Mouse (Mus musculus) forebrain, embryonic 12.5 days (tissue): ENCODE data around the gene Ppp6r1. TPM values are rescaled to one million over a fixed set of nuclear protein-coding genes. Genes with fewer than 3 reads are reported as not detected.

Experiments used
- ATAC-seq: fragments of 200-750 bp; cut with Nextera tagmentation; 2 replicates; pipeline ENCODE4 v1.8.0; 2017; ENCODE audit warnings: moderate TSS enrichment; ENCODE audit not compliant: low FRiP score
- H3K27ac ChIP-seq: fragments of 300-500 bp; sonication (generic); 2 replicates; pipeline ENCODE4 v1.5.1; 2016; ENCODE audit warnings: mild to moderate bottlenecking
- H3K27me3 ChIP-seq: fragments of 300-500 bp; sonication (generic); 2 replicates; pipeline ENCODE4 v1.6.1; 2016; ENCODE audit warnings: mild to moderate bottlenecking
- H3K36me3 ChIP-seq: fragments of 300-500 bp; sonication (generic); replicated peaks from 2 replicates; pipeline ENCODE4 v1.6.1; 2016; ENCODE audit warnings: mild to moderate bottlenecking
- H3K4me1 ChIP-seq: fragments of 300-500 bp; sonication (generic); 2 replicates; pipeline ENCODE4 v1.6.1; 2016
- H3K4me2 ChIP-seq: fragments of 300-500 bp; sonication (generic); 2 replicates; pipeline ENCODE4 v1.6.1; 2016; ENCODE audit warnings: mild to moderate bottlenecking, moderate library complexity
- H3K4me3 ChIP-seq: fragments of 300-500 bp; sonication (generic); replicated peaks from 2 replicates; pipeline ENCODE4 v1.5.1; 2016; ENCODE audit warnings: mild to moderate bottlenecking
- H3K9ac ChIP-seq: fragments of 300-500 bp; sonication (generic); 2 replicates; pipeline ENCODE4 v1.6.1; 2016; ENCODE audit warnings: mild to moderate bottlenecking
- H3K9me3 ChIP-seq: fragments of 300-500 bp; sonication (generic); 2 replicates; pipeline ENCODE4 v1.6.1; 2016
- WGBS: fragments of 180-500 bp; shearing (Covaris S2); methylation state at CpG from one replicate; pipeline ENCODE4 v1.1.7; 2016; 5-methylcytosine and 5-hydroxymethylcytosine counted together
- polyA plus RNA-seq: library from polyadenylated mRNA; unstranded; fragments of >200 nt; fragmentation: Nextera tagmentation; extraction: Ambion mirVana; gene quantifications from 2 replicates; pipeline ENCODE4 v1.2.1, GENCODE M21; 2016

Gene Ppp6r1
- polyA plus RNA-seq, 1 experiment from 2014 or later: 25.3 TPM

GRCm38 (mm10) chr7:4636179-4636578 is 22.6 kb downstream of the Ppp6r1 start:
- no peaks in the 10 kb centered on the region for H3K4me1 ChIP-seq
- no peak overlapping the region for H3K9ac ChIP-seq
- H3K36me3 ChIP-seq: peaks cover 87% of the 10 kb centered on the region
- H3K27ac ChIP-seq: no peak overlapping the region
- no peak for ATAC-seq
- H3K27me3 ChIP-seq: no peaks in the 10 kb centered on the region
- no peak overlapping the region for H3K4me3 ChIP-seq
- 88% methylated on average over 4 of the region's 4 CpGs for whole genome bisulfite sequencing
- no peak overlapping the region for H3K4me2 ChIP-seq
- no peaks in the 10 kb centered on the region for H3K9me3 ChIP-seq

GRCm38 (mm10) chr7:4631031-4631430 is 27.8 kb downstream of the Ppp6r1 start, which contains the start of gene Tmem86b:
Gene Tmem86b (minus strand): TSS chr7:4631422.
- no peak within 1 kb of the TSS for H3K4me2 ChIP-seq
- no peaks in the 10 kb centered on the region for H3K27me3 ChIP-seq
- H3K4me1 ChIP-seq: no peaks in the 10 kb centered on the region
- no peak within 1 kb of the TSS for H3K27ac ChIP-seq
- H3K9me3 ChIP-seq: no peaks in the 10 kb centered on the region
- H3K4me3 ChIP-seq: no peak within 1 kb of the TSS
- H3K9ac ChIP-seq: no peak within 1 kb of the TSS
- peaks cover 75% of the 10 kb centered on the region for H3K36me3 ChIP-seq
- WGBS: 97% methylated on average over 4 of the region's 4 CpGs
- ATAC-seq: no peak

- Histone ChIP-seq H3K27me3 (no peaks in the 10 kb centered on the region), H3K4me3 (no peak overlapping the region), H3K36me3 (peaks cover 68% of the 10 kb centered on the region), H3K9ac (no peak overlapping the region), H3K4me1 (no peaks in the 10 kb centered on the region), H3K9me3 (no peaks in the 10 kb centered on the region), H3K27ac (no peak overlapping the region), H3K4me2 (no peak overlapping the region)
- ATAC-seq: no peak
- WGBS: 94% methylated on average over 1 of the region's 1 CpGs
These were observed 28.6 kb downstream of the Ppp6r1 start for GRCm38 (mm10) chr7:4630198-4630597.

GRCm38 (mm10) chr7:4629586-4629985 is 29.2 kb downstream of the Ppp6r1 start:
- WGBS: 92% methylated on average over 5 of the region's 5 CpGs
- ATAC-seq: no peak
- 0 out of 2 replicates have a peak overlapping the region, but pooled peaks have one; percentile 12 for H3K9ac ChIP-seq
- no peak overlapping the region for H3K4me3 ChIP-seq
- H3K9me3 ChIP-seq: no peaks in the 10 kb centered on the region
- H3K36me3 ChIP-seq: peaks cover 63% of the 10 kb centered on the region
- H3K4me1 ChIP-seq: no peaks in the 10 kb centered on the region
- no peaks in the 10 kb centered on the region for H3K27me3 ChIP-seq
- H3K27ac ChIP-seq: no peak overlapping the region
- H3K4me2 ChIP-seq: no peak overlapping the region

GRCm38 (mm10) chr7:4625928-4626327 is 32.9 kb downstream of the Ppp6r1 start:
- no peak overlapping the region for H3K9ac ChIP-seq
- no peaks in the 10 kb centered on the region for H3K9me3 ChIP-seq
- H3K27me3 ChIP-seq: 0 out of 2 replicates have a peak, but pooled peaks cover 1% of the 10 kb centered on the region
- H3K27ac ChIP-seq: no peak overlapping the region
- H3K36me3 ChIP-seq: peaks cover 30% of the 10 kb centered on the region
- H3K4me1 ChIP-seq: no peaks in the 10 kb centered on the region
- no peak overlapping the region for H3K4me3 ChIP-seq
- ATAC-seq: no peak
- no peak overlapping the region for H3K4me2 ChIP-seq
- 88% methylated on average over 2 of the region's 2 CpGs for WGBS

GRCm38 (mm10) chr7:4624343-4624742 is 34.5 kb downstream of the Ppp6r1 start:
- H3K36me3 ChIP-seq: peaks cover 15% of the 10 kb centered on the region
- H3K9ac ChIP-seq: no peak overlapping the region
- ATAC-seq: no peak
- no peaks in the 10 kb centered on the region for H3K9me3 ChIP-seq
- H3K4me1 ChIP-seq: no peaks in the 10 kb centered on the region
- no peak overlapping the region for H3K4me3 ChIP-seq
- WGBS: 53% methylated on average over 1 of the region's 1 CpGs
- 0 out of 2 replicates have a peak, but pooled peaks cover 3% of the 10 kb centered on the region for H3K27me3 ChIP-seq
- H3K27ac ChIP-seq: no peak overlapping the region
- no peak overlapping the region for H3K4me2 ChIP-seq

GRCm38 (mm10) chr7:4623544-4624189 is 35.2 kb downstream of the Ppp6r1 start:
- Histone ChIP-seq H3K9ac (no peak overlapping the region), H3K4me2 (no peak overlapping the region), H3K36me3 (peaks cover 8% of the 10 kb centered on the region), H3K27me3 (0 out of 2 replicates have a peak, but pooled peaks cover 3% of the 10 kb centered on the region), H3K4me3 (no peak overlapping the region), H3K4me1 (no peaks in the 10 kb centered on the region), H3K27ac (no peak overlapping the region), H3K9me3 (no peaks in the 10 kb centered on the region)
- 36% methylated on average over 4 of the region's 4 CpGs for WGBS
- 0 out of 2 replicates have a peak, but pooled peaks have one; percentile 62 for ATAC-seq

- H3K4me2 ChIP-seq: no peak overlapping the region
- no peak for ATAC-seq
These were observed 38.8 kb downstream of the Ppp6r1 start for GRCm38 (mm10) chr7:4619979-4620378.

GRCm38 (mm10) chr7:4613740-4614403 is 44.9 kb downstream of the Ppp6r1 start:
- Histone ChIP-seq H3K4me2 (no peak overlapping the region), H3K36me3 (no peaks in the 10 kb centered on the region), H3K4me1 (no peaks in the 10 kb centered on the region), H3K27ac (no peak overlapping the region), H3K9ac (no peak overlapping the region), H3K9me3 (no peaks in the 10 kb centered on the region), H3K27me3 (no peaks in the 10 kb centered on the region), H3K4me3 (no peak overlapping the region)
- no peak for ATAC-seq
- 87% methylated on average over 14 of the region's 14 CpGs for WGBS

More at GRCm38 (mm10) chr7:4619979-4620378, 38.8 kb downstream of the Ppp6r1 start:
- H3K4me3 ChIP-seq: no peak overlapping the region
- H3K27ac ChIP-seq: no peak overlapping the region
- H3K27me3 ChIP-seq: 0 out of 2 replicates have a peak, but pooled peaks cover 3% of the 10 kb centered on the region
- H3K9me3 ChIP-seq: no peaks in the 10 kb centered on the region
- WGBS: 46% methylated on average over 1 of the region's 1 CpGs
- H3K9ac ChIP-seq: no peak overlapping the region
- no peaks in the 10 kb centered on the region for H3K4me1 ChIP-seq
- H3K36me3 ChIP-seq: no peaks in the 10 kb centered on the region

- WGBS: 85% methylated on average over 1 of the region's 1 CpGs
- H3K4me3 ChIP-seq: no peak overlapping the region
- no peak overlapping the region for H3K27ac ChIP-seq
- no peak overlapping the region for H3K4me2 ChIP-seq
- ATAC-seq: no peak
- no peaks in the 10 kb centered on the region for H3K27me3 ChIP-seq
- no peaks in the 10 kb centered on the region for H3K36me3 ChIP-seq
- H3K9ac ChIP-seq: no peak overlapping the region
- H3K4me1 ChIP-seq: no peaks in the 10 kb centered on the region
- no peaks in the 10 kb centered on the region for H3K9me3 ChIP-seq
These were observed 45.9 kb downstream of the Ppp6r1 start for GRCm38 (mm10) chr7:4612956-4613355.

- no peak for ATAC-seq
- Histone ChIP-seq H3K36me3 (no peaks in the 10 kb centered on the region), H3K4me3 (no peak overlapping the region), H3K27ac (no peak overlapping the region), H3K27me3 (no peaks in the 10 kb centered on the region), H3K9me3 (no peaks in the 10 kb centered on the region), H3K4me2 (no peak overlapping the region), H3K9ac (no peak overlapping the region), H3K4me1 (no peaks in the 10 kb centered on the region)
- 66% methylated on average over 8 of the region's 8 CpGs for WGBS
These were observed 46.4 kb downstream of the Ppp6r1 start for GRCm38 (mm10) chr7:4612386-4612785.

- ATAC-seq: no peak
- 81% methylated on average over 12 of the region's 12 CpGs for WGBS
- Histone ChIP-seq H3K9me3 (no peaks in the 10 kb centered on the region), H3K27me3 (no peaks in the 10 kb centered on the region), H3K4me2 (no peak overlapping the region), H3K27ac (no peak overlapping the region), H3K9ac (no peak overlapping the region), H3K36me3 (no peaks in the 10 kb centered on the region), H3K4me3 (no peak overlapping the region), H3K4me1 (no peaks in the 10 kb centered on the region)
These were observed 46.9 kb downstream of the Ppp6r1 start for GRCm38 (mm10) chr7:4611921-4612341.

GRCm38 (mm10) chr7:4611511-4611910 is 47.3 kb downstream of the Ppp6r1 start:
- no peak overlapping the region for H3K27ac ChIP-seq
- H3K4me1 ChIP-seq: no peaks in the 10 kb centered on the region
- H3K4me3 ChIP-seq: no peak overlapping the region
- 87% methylated on average over 12 of the region's 12 CpGs for WGBS
- no peaks in the 10 kb centered on the region for H3K9me3 ChIP-seq
- H3K27me3 ChIP-seq: no peaks in the 10 kb centered on the region
- H3K4me2 ChIP-seq: no peak overlapping the region
- ATAC-seq: no peak
- H3K36me3 ChIP-seq: no peaks in the 10 kb centered on the region
- no peak overlapping the region for H3K9ac ChIP-seq
